Mouse (Mus musculus) layer of hippocampus, adult 2 months (tissue): ENCODE measurements at regions not wholly inside any gene's neighbourhood (a gene's known extent, or its start where the extent isn't known, plus 50 kb on each side); places are given as distances from the start of the nearest gene placed in this dataset.
"Not testable (repeated sequence)": the region's sequence is repeated elsewhere in the genome, so short reads cannot be mapped to it uniquely, and the experiment has no call there.

ENCODE experiments used
- DNase-seq, 2 experiments: peaks; one replicate each; pipeline ENCODE4 v3.0.0; 2022; ENCODE audit warnings: low spot score in 2 of 2
- H3K27ac ChIP-seq: fragments of 200-600 bp; 2 replicates; pipeline ENCODE4 v1.8.1; 2022
- H3K4me3 ChIP-seq: fragments of 200-600 bp; 2 replicates; pipeline ENCODE4 v1.8.1; 2022; ENCODE audit warnings: mild to moderate bottlenecking
- CTCF ChIP-seq: fragments of 200-600 bp; conservative IDR thresholded peaks from 2 replicates; pipeline ENCODE4 v1.8.1; 2022; ENCODE audit warnings: antibody characterized with exemption, mild to moderate bottlenecking, moderate library complexity

DNA sequence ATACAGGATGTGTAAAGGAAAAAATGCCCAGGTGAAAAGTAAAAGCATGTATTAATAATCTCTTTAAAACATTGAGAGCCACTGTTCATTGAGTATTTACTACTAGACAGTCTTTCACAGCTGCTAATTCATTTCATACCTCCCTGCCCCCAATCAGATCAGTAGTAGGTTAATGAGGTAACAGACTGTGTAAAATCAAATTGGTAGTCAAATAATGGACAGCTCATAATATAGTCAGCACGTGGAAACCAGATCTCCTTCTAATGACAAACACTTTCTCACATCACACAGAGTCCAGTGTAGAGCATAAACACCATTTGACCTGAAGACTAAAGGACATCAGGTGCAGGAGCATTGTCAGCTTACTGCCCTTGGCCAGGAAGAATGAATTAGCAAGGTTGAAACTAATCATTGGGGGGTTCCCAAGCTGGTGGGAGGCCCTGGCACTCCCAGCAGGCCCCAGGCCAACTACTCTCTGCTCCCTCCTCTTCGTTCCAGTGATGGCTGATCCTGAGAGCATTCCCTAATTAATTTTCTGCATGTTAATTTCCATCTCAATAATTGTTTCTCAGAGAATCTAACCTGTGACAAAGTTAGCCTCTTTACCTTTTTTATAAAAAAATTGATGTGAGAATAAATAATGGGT, 190.6 kb upstream of the Bet1 start:
- H3K27ac ChIP-seq = no peak overlapping the region
- DNase-seq = no peak
- TF ChIP-seq CTCF = no peak
- H3K4me3 ChIP-seq = no peak overlapping the region

DNA sequence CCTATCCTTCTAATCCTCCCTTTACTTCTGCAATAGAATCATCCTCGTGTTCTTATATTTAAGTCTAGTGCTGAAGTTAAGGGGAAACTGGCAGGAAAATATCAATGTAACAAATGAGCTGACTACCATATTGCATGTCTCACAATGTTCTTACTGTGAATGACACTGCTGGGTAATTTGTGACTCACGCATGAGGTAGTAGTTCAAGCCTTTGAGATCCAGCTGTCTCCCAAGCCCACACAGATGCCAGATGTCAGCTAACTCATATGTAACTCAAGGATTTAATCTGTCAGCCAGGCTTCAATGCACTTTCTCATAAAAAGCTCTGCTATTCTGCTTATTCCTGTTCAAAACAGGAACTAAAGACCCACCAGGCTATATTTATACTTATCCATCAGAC, 204.6 kb upstream of the Bet1 start:
- no peak for DNase-seq
- no peak overlapping the region for H3K27ac ChIP-seq
- H3K4me3 ChIP-seq = no peak overlapping the region
- TF ChIP-seq CTCF = no peak

GRCm38 (mm10) chr6:4303410-4303809, 201.2 kb upstream of the Col1a2 start:
- H3K4me3 ChIP-seq, H3K27ac ChIP-seq, DNase-seq: not testable (repeated sequence)

DNA sequence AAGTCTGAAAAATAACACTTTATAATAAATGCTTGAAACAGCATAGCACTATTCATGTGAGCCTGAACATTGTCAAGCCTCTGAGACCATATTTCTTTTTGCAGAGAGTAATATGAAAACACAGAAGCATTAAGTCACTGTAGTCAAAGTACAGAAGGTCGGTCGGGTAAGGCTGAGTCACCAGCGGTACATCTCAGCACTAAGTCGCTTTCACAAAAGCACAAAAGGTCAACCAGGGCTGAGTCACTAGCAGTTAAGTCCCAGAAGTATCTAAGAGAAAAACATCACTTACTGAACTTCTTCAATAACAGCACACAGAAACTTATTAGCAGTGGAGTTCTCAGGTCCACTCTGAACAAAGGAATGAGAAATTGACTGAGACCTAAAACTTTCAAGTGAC, 154.7 kb upstream of the Col1a2 start:
- H3K4me3 ChIP-seq = no peak overlapping the region
- no peak for DNase-seq
- H3K27ac ChIP-seq = no peak overlapping the region
- no peak for TF ChIP-seq CTCF

- DNase-seq = no peak
- H3K27ac ChIP-seq = no peak overlapping the region
- no peak for TF ChIP-seq CTCF
- H3K4me3 ChIP-seq = no peak overlapping the region
Observed at GRCm38 (mm10) chr6:4362220-4362619, 142.4 kb upstream of the Col1a2 start.

DNA sequence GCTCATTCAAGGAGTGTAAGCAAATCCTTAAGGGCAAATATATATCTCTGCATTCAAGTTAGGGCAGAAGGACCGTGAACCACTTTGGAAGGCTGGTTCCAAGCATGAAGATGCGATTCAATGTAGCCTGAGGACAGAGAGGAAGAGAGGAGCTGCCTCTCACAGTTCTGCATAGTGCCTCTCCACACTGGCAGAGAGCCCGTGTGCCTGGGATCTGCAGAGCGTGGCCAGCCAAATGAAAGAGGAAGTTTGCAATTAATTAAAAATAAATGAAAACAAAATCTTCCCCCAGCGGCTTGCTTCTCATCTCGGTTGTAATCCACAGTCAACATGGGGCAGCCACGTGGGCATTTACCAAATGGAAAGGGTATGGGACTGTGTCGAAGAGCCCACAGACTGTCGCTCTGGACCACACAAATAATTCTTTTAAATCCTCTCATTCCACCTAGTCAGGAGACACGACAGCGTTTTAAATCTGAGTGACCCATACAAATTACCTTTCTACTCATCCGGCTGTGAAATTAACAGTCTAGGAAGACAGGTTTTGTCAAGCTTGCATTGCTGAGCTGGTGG, 129.1 kb upstream of the Col1a2 start:
- no peak for DNase-seq
- no peak overlapping the region for H3K4me3 ChIP-seq
- no peak for TF ChIP-seq CTCF
- no peak overlapping the region for H3K27ac ChIP-seq

- Histone ChIP-seq H3K27ac (no peak overlapping the region), H3K4me3 (no peak overlapping the region)
- DNase-seq = no peak
- no peak for TF ChIP-seq CTCF
Observed at GRCm38 (mm10) chr6:4396808-4397207, 107.8 kb upstream of the Col1a2 start.

DNA sequence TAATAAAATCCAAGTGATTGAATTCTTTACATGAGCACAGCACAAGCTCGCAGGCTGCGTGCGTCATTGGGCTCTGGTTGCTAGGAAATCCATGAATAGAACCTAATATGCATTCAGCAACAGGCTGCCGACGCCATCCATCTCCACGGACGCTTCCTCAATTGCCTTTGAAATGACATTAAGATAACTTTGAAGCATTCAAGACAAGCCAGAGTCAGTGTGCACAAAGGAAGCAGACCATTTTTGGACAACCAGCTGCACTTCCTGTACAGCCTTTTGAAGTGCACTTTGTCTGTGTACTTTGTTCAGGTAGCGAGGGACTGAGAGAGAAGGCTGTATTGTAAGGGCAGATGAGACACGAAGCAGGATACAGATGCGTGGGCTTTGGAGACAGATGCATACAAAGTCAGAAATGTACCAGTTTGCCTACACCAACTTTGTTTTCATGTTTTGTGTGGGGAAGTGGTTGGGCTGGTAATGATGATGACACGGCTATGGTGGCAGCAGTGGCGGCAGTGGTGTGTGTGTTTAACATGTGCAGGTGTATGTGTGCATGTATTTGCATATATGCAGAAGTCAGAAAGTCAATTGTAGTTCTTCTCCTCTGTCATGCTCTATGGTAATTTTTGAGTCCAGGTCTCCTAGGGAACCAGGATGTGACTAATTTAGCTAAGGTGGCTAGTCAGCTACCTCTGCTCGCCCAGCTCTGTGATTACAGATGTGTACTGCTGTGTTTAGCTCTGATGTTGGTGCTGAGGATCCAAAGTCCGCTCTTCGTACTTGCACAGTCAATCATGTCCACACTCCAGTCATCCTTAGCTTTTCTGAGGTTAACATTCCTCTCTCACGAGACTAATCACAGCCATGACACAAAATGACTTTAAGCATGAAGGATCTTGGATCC, 106.7 kb upstream of the Col1a2 start:
- H3K27ac ChIP-seq = no peak overlapping the region
- TF ChIP-seq CTCF = no peak
- peak; percentile 49 to 66 for DNase-seq
- H3K4me3 ChIP-seq = peak overlapping the region; percentile 23

- no peak overlapping the region for H3K4me3 ChIP-seq
- TF ChIP-seq CTCF = no peak
- no peak overlapping the region for H3K27ac ChIP-seq
- no peak for DNase-seq
Observed at GRCm38 (mm10) chr6:4398599-4398980, 106.0 kb upstream of the Col1a2 start.

DNA sequence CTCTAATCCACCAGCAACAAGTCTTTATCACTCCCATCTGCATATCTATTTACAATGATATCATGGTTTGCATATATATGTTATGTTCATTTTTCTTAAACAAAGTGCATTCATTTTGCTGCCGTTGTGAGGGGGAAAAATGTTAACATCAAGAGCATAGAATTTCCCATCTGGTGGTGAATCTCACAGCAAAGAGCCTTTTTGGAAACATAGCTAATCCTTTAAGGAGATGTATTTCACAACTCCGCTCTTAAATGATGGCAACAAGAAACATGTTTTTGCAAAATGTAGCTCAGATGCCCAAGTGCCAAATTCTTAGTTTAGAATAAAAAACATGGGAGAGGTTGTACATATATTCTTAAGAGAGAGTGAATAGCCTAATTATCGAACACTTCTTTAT, 99.3 kb upstream of the Col1a2 start:
- no peak for TF ChIP-seq CTCF
- no peak overlapping the region for H3K27ac ChIP-seq
- no peak overlapping the region for H3K4me3 ChIP-seq
- DNase-seq = no peak

DNA sequence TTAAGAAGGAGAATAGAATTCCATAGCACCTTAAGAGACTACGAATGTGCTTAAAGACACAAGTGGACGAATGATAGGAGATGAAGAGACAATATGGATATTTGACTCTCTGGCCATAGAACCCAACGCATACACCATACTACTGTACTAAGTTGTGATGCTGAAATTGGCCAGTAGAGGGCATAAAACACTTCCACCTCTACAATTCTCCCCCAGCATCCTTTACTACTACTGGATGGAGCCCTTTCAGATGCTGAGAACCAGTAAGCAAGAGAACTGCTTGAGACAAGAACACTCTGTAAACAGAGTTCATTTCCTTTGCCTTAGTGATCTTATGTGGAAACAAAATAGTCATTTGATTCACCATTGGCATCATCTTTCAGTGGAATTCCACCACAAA, 96.9 kb upstream of the Col1a2 start:
- peak; percentile 76 for TF ChIP-seq CTCF
- DNase-seq = no peak
- Histone ChIP-seq H3K27ac (no peak overlapping the region), H3K4me3 (no peak overlapping the region)

GRCm38 (mm10) chr6:4413201-4413600, 91.4 kb upstream of the Col1a2 start:
- no peak for DNase-seq
- TF ChIP-seq CTCF = no peak
- no peak overlapping the region for H3K4me3 ChIP-seq
- H3K27ac ChIP-seq = no peak overlapping the region

DNA sequence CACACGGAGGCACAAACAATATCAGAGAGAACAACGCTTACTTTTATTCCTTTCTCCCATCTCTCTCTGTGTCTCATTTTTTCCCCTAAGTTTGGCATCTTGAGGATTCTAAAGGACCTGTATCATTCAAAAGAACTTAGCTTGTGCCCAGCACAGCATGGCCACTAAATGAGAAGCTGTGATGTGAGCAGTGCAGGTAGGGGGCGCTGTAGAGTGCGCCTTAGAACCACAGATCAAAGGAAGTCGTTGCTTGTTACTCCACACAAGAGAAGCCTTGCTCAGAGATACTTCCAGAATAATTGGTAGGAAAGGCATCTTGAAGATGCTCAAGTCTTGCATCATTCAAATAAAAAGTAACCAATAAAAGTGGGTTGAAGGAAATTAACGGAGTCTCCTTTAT, 90.4 kb upstream of the Col1a2 start:
- peak; percentile 90 for TF ChIP-seq CTCF
- H3K4me3 ChIP-seq = no peak overlapping the region
- no peak overlapping the region for H3K27ac ChIP-seq
- peak in 1 of 2 experiments; percentile 39 for DNase-seq

DNA sequence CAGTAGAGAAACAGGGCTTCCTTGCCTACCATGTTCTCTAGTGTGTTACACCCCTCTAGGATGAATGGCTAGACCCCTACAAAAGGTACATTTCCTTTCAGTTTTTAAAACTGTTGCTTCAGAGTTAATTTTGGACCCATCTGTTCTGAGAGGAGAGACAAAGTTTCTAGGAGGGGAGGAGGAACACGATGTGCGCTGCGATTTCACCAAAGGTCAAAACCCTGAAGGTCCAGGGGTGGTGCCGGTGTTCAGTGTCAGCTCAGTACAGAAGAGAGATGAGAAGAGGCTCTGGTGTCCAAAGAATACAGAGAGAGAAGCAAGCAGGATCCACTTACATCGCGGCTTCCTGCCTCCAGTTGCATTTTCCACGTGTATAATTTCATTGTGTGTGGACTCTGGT, 89.4 kb upstream of the Col1a2 start:
- no peak for DNase-seq
- no peak overlapping the region for H3K27ac ChIP-seq
- H3K4me3 ChIP-seq = no peak overlapping the region
- TF ChIP-seq CTCF = no peak
